Mouse (Mus musculus) liver, embryonic 13.5 days (tissue): ENCODE results near the gene Faah. TPM values are rescaled to one million over a fixed set of nuclear protein-coding genes. Genes with fewer than 3 reads are reported as not detected.

Experiments used
- ATAC-seq: fragments of 200-750 bp; cut with Nextera tagmentation; 2 replicates; pipeline ENCODE4 v1.8.0; 2017; ENCODE audit warnings: low read depth, mild to moderate bottlenecking, moderate number of reproducible peaks, moderate library complexity
- DNase-seq: peaks from one replicate; pipeline ENCODE4 v3.0.0; 2022
- H3K27ac ChIP-seq: fragments of 300-500 bp; sonication (generic); 2 replicates; pipeline ENCODE4 v1.5.1; 2015; ENCODE audit warnings: moderate library complexity, mild to moderate bottlenecking, inconsistent platforms
- H3K27me3 ChIP-seq: fragments of 300-500 bp; sonication (generic); 2 replicates; pipeline ENCODE4 v1.6.1; 2015; ENCODE audit warnings: mild to moderate bottlenecking, inconsistent platforms
- H3K36me3 ChIP-seq: fragments of 300-500 bp; sonication (generic); 2 replicates; pipeline ENCODE4 v1.6.1; 2015; ENCODE audit warnings: mild to moderate bottlenecking, inconsistent platforms
- H3K4me1 ChIP-seq: fragments of 300-500 bp; sonication (generic); replicated peaks from 2 replicates; pipeline ENCODE4 v1.6.1; 2015; ENCODE audit warnings: inconsistent platforms
- H3K4me2 ChIP-seq: fragments of 300-500 bp; sonication (generic); 2 replicates; pipeline ENCODE4 v1.6.1; 2015; ENCODE audit warnings: inconsistent platforms, mild to moderate bottlenecking, moderate library complexity
- H3K4me3 ChIP-seq: fragments of 300-500 bp; sonication (generic); replicated peaks from 2 replicates; pipeline ENCODE4 v1.5.1; 2015; ENCODE audit warnings: mild to moderate bottlenecking, inconsistent platforms
- H3K9ac ChIP-seq: fragments of 300-500 bp; sonication (generic); 2 replicates; pipeline ENCODE4 v1.6.1; 2015; ENCODE audit warnings: mild to moderate bottlenecking, inconsistent platforms
- H3K9me3 ChIP-seq: fragments of 300-500 bp; sonication (generic); replicated peaks from 2 replicates; pipeline ENCODE4 v1.6.1; 2016; ENCODE audit warnings: inconsistent platforms
- WGBS: fragments of 180-500 bp; shearing (Covaris S2); methylation state at CpG from one replicate; pipeline ENCODE4 v1.1.7; 2015; ENCODE audit not compliant: insufficient replicate concordance; 5-methylcytosine and 5-hydroxymethylcytosine counted together
- polyA plus RNA-seq: library from polyadenylated mRNA; unstranded; fragments of >200 nt; fragmentation: Nextera tagmentation; extraction: Ambion mirVana; gene quantifications from 2 replicates; pipeline ENCODE4 v1.2.1, GENCODE M21; 2015

Faah gene
- polyA plus RNA-seq, 1 experiment from 2014 or later, result 4.9 TPM

GRCm38 (mm10) chr4:115941242-115941820, 76.4 kb downstream of the Faah start:
- ATAC-seq, result no peak
- WGBS, result 9% methylated on average over 9 of the region's 9 CpGs
- no peak overlapping the region for H3K9ac ChIP-seq
- no peak overlapping the region for H3K27ac ChIP-seq
- H3K9me3 ChIP-seq, result no peaks in the 10 kb centered on the region
- H3K4me2 ChIP-seq, result no peak overlapping the region
- H3K4me3 ChIP-seq, result no peak overlapping the region
- no peaks in the 10 kb centered on the region for H3K36me3 ChIP-seq
- peaks cover 11% of the 10 kb centered on the region for H3K4me1 ChIP-seq
- peaks cover 100% of the 10 kb centered on the region for H3K27me3 ChIP-seq
- DNase-seq, result no peak

GRCm38 (mm10) chr4:115940681-115941080, 77.0 kb downstream of the Faah start:
- WGBS, result 5% methylated on average over 3 of the region's 3 CpGs
- no peak for ATAC-seq
- no peak overlapping the region for H3K4me2 ChIP-seq

GRCm38 (mm10) chr4:115939295-115940102, 78.2 kb downstream of the Faah start, which contains the start of gene Dmbx1:
TSS of gene Dmbx1 (minus strand) at chr4:115939926.
- Histone ChIP-seq H3K36me3 (no peaks in the 10 kb centered on the region), H3K27me3 (peaks cover 100% of the 10 kb centered on the region), H3K4me2 (peak within 1 kb of the TSS; percentile 48), H3K27ac (no peak within 1 kb of the TSS), H3K9ac (no peak within 1 kb of the TSS), H3K4me1 (peaks cover 11% of the 10 kb centered on the region), H3K9me3 (no peaks in the 10 kb centered on the region), H3K4me3 (peak within 1 kb of the TSS; percentile 34)
- ATAC-seq, result no peak
- 1% methylated on average over 71 of the region's 71 CpGs for WGBS
- DNase-seq, result no peak

More at GRCm38 (mm10) chr4:115940681-115941080, 77.0 kb downstream of the Faah start:
- H3K9ac ChIP-seq, result no peak overlapping the region
- no peak overlapping the region for H3K4me3 ChIP-seq
- peaks cover 100% of the 10 kb centered on the region for H3K27me3 ChIP-seq
- no peaks in the 10 kb centered on the region for H3K9me3 ChIP-seq
- DNase-seq, result no peak
- H3K27ac ChIP-seq, result no peak overlapping the region
- H3K4me1 ChIP-seq, result peaks cover 11% of the 10 kb centered on the region
- no peaks in the 10 kb centered on the region for H3K36me3 ChIP-seq

- Histone ChIP-seq H3K4me1 (peaks cover 11% of the 10 kb centered on the region), H3K9me3 (no peaks in the 10 kb centered on the region), H3K4me3 (no peak overlapping the region), H3K4me2 (no peak overlapping the region), H3K27me3 (peaks cover 100% of the 10 kb centered on the region), H3K27ac (no peak overlapping the region), H3K9ac (no peak overlapping the region), H3K36me3 (no peaks in the 10 kb centered on the region)
- WGBS, result 3% methylated on average over 37 of the region's 37 CpGs
- DNase-seq (no peak), ATAC-seq (no peak)
These were observed 79.2 kb downstream of the Faah start for GRCm38 (mm10) chr4:115938276-115939160.

- DNase-seq, result no peak
These were observed 80.4 kb downstream of the Faah start for GRCm38 (mm10) chr4:115937061-115937976.

GRCm38 (mm10) chr4:115936646-115937045, 81.1 kb downstream of the Faah start:
- 3% methylated on average over 20 of the region's 20 CpGs for WGBS
- Histone ChIP-seq H3K27ac (no peak overlapping the region), H3K4me1 (peaks cover 11% of the 10 kb centered on the region), H3K36me3 (no peaks in the 10 kb centered on the region), H3K9me3 (no peaks in the 10 kb centered on the region), H3K4me2 (no peak overlapping the region), H3K4me3 (no peak overlapping the region), H3K9ac (no peak overlapping the region), H3K27me3 (peaks cover 100% of the 10 kb centered on the region)
- DNase-seq (no peak), ATAC-seq (no peak)

More at GRCm38 (mm10) chr4:115937061-115937976, 80.4 kb downstream of the Faah start:
- no peak for ATAC-seq
- Histone ChIP-seq H3K4me3 (no peak overlapping the region), H3K9me3 (no peaks in the 10 kb centered on the region), H3K4me2 (no peak overlapping the region), H3K27me3 (peaks cover 100% of the 10 kb centered on the region), H3K27ac (no peak overlapping the region), H3K4me1 (peaks cover 11% of the 10 kb centered on the region), H3K36me3 (no peaks in the 10 kb centered on the region), H3K9ac (no peak overlapping the region)
- WGBS, result 7% methylated on average over 19 of the region's 19 CpGs

GRCm38 (mm10) chr4:115935835-115936581, 81.7 kb downstream of the Faah start:
- peaks cover 11% of the 10 kb centered on the region for H3K4me1 ChIP-seq
- H3K4me3 ChIP-seq, result no peak overlapping the region
- H3K27me3 ChIP-seq, result peaks cover 100% of the 10 kb centered on the region
- ATAC-seq, result no peak
- no peak overlapping the region for H3K9ac ChIP-seq
- whole genome bisulfite sequencing, result 1% methylated on average over 36 of the region's 36 CpGs
- DNase-seq, result no peak
- H3K27ac ChIP-seq, result no peak overlapping the region
- no peak overlapping the region for H3K4me2 ChIP-seq
- no peaks in the 10 kb centered on the region for H3K36me3 ChIP-seq
- H3K9me3 ChIP-seq, result no peaks in the 10 kb centered on the region

- DNase-seq (no peak), ATAC-seq (no peak)
- Histone ChIP-seq H3K4me2 (no peak overlapping the region), H3K27ac (no peak overlapping the region), H3K27me3 (peaks cover 95% of the 10 kb centered on the region), H3K4me1 (peaks cover 2% of the 10 kb centered on the region; the same call in 1 of the 2 replicates), H3K4me3 (no peak overlapping the region), H3K36me3 (no peaks in the 10 kb centered on the region), H3K9me3 (no peaks in the 10 kb centered on the region), H3K9ac (no peak overlapping the region)
- 54% methylated on average over 13 of the region's 13 CpGs for whole genome bisulfite sequencing
These were observed 86.1 kb downstream of the Faah start for GRCm38 (mm10) chr4:115931556-115932088.

- Histone ChIP-seq H3K9me3 (no peaks in the 10 kb centered on the region), H3K4me2 (no peak overlapping the region), H3K36me3 (no peaks in the 10 kb centered on the region), H3K27me3 (peaks cover 68% of the 10 kb centered on the region), H3K27ac (no peak overlapping the region), H3K4me1 (no peaks in the 10 kb centered on the region), H3K4me3 (no peak overlapping the region), H3K9ac (no peak overlapping the region)
- 46% methylated on average over 7 of the region's 7 CpGs for WGBS
- no peak for ATAC-seq
- no peak for DNase-seq
These were observed 90.1 kb downstream of the Faah start for GRCm38 (mm10) chr4:115927637-115928036.
